Mouse (Mus musculus): Measurements from ENCODE around the gene Schip1. TPM values are rescaled to one million over a fixed set of nuclear protein-coding genes. Genes with fewer than 3 reads are reported as not detected.

Schip1 gene
- total RNA-seq, 2 experiments from 2014 or later, result 211 to 215 TPM

GRCm38 (mm10) chr3:68126284-68126856, 61.8 kb downstream of the Schip1 start:
- DNase-seq (ENCODE audit: low spot score in 2 of 2), result no peak

DNA sequence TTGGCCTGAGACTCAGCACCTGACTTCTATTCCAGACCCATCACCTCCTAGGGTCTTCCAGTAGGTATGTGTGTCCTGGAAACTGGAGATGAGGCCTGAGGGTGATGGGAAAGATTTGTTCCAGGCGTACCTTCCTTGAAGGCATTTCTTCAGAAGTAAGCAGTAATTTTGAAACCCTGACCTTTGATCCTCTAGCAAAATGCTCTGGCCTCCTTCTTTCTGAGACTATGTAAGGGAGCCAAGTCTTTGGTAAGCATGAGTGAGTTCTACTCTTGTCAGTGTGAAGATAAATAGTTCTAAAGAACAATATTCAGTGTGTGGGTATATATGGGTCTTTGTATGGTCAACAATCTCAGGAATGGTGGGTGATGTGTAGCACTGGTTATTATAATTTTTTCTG, 65.8 kb downstream of the Schip1 start:
- DNase-seq (ENCODE audit: low spot score in 2 of 2), result no peak

GRCm38 (mm10) chr3:68138833-68139627, 74.4 kb downstream of the Schip1 start:
- no peak for DNase-seq (ENCODE audit: low spot score in 2 of 2)

- DNase-seq (ENCODE audit: low spot score in 2 of 2), result no peak
These were observed 86.1 kb downstream of the Schip1 start for GRCm38 (mm10) chr3:68150688-68151087.

DNA sequence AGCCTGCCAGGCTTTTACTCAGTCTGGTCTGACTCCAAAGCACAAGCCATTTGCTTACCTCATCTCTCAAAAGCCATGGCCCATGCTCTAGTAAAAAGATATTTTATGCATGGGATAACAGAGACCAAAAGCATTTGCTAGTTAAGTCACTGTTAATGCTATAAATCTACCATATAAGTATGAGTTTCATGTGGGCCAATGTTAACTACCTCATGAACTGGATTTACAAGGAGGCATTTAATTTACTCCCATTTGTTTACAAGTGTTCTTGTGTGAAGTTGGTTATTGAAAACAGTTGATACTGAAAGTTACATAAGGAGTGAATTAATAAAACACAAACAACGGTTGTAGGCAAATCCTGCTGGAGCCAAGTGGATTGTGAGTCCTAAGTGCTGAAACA, 95.6 kb downstream of the Schip1 start:
- no peak for DNase-seq (ENCODE audit: low spot score in 2 of 2)

DNA sequence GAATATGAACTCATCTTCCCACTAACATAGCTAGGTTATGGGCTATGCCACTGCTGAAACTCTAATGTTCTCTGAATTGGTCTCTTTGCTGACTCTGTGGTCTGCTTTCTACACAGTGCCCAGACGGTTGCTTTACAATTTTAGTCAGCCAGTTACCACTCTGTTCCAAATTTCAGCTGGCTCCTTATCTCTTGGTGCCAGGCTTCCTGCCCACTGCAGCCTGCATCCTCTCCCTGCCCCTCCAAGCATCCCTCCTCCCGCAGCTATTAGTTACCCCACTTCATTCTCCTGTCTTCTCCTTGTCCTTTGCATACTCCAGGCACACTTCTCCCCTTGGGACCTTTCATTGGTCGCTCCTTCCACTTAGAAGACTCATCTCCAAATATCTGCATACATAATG, 96.2 kb downstream of the Schip1 start:
- DNase-seq (ENCODE audit: low spot score in 2 of 2), result no peak

DNA sequence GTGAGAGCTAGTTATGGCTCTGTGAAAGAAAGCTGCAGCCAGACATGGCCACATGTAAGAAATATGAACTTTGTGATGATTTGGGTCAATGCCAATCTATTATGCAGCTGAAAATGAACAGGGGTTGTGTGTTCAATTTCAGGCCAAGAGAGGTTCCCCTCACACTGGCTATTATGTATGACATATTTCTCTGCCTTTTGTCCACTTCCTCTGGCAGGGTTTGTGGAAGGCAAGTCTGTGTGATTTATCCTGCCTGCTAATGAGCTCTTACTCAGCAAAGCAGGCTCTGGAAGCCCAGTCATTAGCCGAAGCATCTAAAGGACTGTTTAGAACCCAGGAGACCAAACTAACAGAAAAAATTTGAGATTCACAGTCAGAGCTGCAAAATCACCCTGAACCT, 113.6 kb downstream of the Schip1 start:
- DNase-seq (ENCODE audit: low spot score in 2 of 2), result no peak

DNA sequence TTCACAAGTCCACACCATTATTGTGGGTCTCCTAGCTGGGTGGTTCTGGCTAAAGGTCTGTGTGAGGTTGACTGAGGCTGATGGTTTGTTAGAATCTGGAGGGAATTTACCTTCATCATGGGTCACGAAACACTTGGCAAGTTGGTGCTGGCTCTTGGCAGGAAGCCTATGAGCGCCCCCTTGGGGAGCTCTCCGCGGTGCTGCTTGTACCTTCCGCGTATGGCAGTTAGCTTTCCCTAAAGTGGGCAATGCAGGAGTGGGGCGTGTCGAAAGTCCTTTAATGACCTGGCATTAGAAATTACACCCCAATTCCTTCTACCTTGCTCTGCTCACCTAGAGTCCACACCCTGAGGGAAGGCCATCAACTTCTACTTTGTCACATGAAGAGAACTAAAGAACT, 122.9 kb downstream of the Schip1 start:
- DNase-seq (ENCODE audit: low spot score in 2 of 2), result no peak

- no peak for DNase-seq (ENCODE audit: low spot score in 2 of 2)
These were observed 124.5 kb downstream of the Schip1 start for GRCm38 (mm10) chr3:68189100-68189499.

DNA sequence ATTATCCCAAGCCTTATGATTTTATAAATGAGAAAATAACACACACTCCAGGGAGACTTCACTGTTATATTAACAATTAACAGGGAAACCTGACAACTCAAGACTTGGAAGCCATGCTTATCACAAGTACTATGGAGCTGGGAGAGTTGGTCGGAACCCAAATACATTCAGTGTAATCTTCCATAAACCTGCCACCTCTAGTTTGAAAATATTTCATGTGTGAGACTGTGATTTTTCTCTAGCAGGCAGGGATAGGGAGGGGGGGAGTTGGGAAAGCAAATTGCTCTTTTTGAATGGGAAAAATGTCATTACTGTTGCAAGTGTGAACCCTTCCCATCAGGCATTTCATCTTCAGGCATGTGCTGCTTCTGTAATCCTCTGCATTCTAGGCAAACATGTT, 132.3 kb downstream of the Schip1 start:
- DNase-seq (ENCODE audit: low spot score in 2 of 2), result no peak

GRCm38 (mm10) chr3:68201214-68201613, 136.6 kb downstream of the Schip1 start:
- DNase-seq (ENCODE audit: low spot score in 2 of 2), result peak; percentile 38 to 47

DNA sequence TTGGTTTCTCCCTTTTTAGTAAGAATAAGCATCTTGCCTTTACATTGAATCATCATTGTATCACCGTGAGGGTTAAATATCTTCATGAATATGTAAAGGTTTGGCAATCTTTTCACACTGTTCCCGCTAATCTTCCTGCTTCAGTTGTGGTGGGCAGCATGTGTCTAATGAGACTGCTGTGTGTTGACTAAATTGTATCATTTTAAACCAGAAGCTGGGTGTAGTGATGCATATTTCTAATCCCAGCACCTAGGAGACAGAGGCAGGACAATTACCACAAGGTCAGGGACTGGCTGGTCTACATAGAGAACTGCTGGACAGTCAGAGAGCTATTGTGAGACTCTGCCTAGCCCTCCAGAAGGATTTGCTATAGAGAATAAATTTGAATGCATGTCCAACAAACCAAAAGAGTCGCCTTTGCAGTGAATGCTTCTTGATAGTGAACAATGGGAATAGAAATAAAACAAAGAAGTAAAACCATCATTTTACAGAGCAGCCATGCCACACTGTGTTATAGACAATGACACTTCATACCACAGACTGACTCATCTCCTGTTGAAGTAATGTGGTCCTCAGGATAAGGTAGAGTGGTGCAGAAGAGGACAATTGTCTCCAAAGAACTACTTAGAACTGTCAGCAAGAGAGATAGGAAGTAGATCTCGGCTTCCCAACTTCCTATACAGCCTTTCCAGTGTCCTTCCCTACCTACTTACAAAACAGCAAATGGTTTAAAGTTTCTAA, 137.7 kb downstream of the Schip1 start:
- no peak for DNase-seq (ENCODE audit: low spot score in 2 of 2)

GRCm38 (mm10) chr3:68203934-68204467, 139.4 kb downstream of the Schip1 start:
- DNase-seq (ENCODE audit: low spot score in 2 of 2), result no peak

DNA sequence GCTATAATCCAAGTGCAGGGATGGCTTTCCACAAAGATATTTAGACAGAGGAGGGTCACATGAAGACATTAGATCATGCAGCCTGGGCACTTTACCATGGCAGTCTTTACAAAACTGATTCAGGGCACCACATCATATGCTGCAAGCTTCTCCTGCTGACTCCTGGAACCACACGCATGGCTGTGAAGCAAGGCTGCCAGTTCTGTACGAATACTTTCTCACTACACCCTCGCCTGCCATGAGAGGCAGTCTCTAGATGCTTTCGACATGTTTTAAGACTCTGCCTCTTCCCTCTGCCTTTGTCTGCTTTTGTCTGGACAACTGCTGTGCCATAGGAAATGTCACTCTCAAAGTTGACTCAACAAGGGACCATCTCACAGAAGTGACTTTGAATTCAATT, 145.8 kb downstream of the Schip1 start:
- no peak for DNase-seq (ENCODE audit: low spot score in 2 of 2)

DNA sequence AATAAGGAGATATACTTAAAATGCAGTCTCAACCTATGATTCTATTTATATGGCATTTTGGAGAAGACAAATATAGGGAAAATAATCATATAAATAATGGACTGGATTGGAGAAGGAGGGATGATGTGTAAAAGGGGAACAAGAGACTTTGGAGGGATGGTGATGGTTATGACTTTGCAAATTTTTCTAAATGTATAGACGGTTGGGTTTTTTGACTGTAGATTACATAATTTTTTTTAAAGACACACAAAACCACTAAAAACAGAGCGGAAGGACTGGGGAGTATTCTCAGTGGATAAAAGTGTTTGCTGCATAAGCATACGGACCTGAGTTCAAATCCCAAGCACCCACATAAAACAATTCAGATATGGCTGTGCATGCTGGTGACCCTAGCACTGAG, 156.8 kb downstream of the Schip1 start:
- DNase-seq (ENCODE audit: low spot score in 2 of 2), result no peak

- no peak for DNase-seq (ENCODE audit: low spot score in 2 of 2)
These were observed 175.3 kb downstream of the Schip1 start for GRCm38 (mm10) chr3:68239887-68240286.

- DNase-seq (ENCODE audit: low spot score in 2 of 2), result no peak
These were observed 178.6 kb downstream of the Schip1 start for GRCm38 (mm10) chr3:68243239-68243638.

DNA sequence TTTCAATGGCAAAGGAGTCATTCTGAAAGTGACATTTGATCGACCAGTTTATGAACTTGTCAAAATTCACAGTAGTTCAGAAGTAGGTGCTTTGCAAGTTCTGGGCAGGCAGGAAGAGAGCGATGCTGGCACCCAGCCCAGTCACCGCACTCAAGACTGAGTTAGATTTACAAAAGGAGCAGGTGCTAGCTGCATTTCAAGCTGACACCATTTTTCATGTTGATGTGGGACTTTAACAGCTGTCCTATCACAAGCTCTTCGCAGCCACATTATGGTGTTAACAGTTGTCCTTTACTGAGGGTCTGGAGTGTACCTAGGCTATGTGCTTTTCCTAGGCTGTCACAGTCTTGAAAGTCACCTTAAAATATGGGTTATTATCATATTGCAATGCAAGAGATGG, 181.6 kb downstream of the Schip1 start:
- no peak for DNase-seq (ENCODE audit: low spot score in 2 of 2)

DNA sequence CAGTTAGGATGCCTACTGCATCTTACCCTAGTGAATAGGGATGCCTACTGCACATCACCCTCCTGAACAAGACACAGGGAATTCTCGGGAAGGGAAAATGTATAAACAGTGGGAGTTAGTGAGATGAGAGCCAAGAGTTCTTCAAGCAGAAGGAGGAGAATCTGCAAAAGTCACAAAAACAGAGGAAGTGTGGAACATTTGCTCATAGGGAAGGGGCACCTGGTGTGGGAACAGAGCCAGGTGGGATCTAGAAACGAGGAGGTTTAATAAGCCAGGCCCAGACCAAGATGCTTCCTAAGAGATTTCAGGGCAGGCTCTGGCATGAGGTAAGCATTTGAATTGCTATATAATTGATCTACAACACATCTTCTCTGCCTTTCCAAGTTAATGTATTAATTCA, 186.0 kb downstream of the Schip1 start:
- peak; percentile 26 to 40 for DNase-seq (ENCODE audit: low spot score in 2 of 2)

DNA sequence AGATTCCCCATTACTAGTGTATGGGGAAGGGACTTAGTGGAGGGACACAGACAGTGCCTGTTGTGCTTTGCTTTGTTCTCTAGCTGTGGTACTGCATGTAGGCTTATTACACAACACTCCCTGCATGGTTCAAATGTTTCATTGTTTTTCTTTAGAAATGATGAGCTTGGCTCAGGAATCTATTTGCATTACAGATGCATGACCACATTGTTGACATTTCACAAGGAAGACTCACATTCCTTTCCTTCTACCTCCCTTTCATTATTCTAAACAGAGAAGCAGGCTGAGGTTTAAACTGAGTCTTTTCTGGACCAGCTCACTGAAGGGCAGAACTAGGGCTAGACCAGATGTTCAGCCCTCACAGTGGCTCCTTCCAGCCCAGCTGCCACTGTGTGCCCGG, 187.7 kb downstream of the Schip1 start:
- DNase-seq (ENCODE audit: low spot score in 2 of 2), result no peak

GRCm38 (mm10) chr3:68262304-68262703, 197.7 kb downstream of the Schip1 start:
- no peak for DNase-seq (ENCODE audit: low spot score in 2 of 2)

- no peak for DNase-seq (ENCODE audit: low spot score in 2 of 2)
These were observed 203.3 kb downstream of the Schip1 start for GRCm38 (mm10) chr3:68267905-68268304.

All from layer of hippocampus, postnatal 10 days (tissue).